Mouse (Mus musculus): Measurements from ENCODE around the gene Ddah1.
"Not testable (repeated sequence)": the region's sequence is repeated elsewhere in the genome, so short reads cannot be mapped to it uniquely, and the experiment has no call there.

DNA sequence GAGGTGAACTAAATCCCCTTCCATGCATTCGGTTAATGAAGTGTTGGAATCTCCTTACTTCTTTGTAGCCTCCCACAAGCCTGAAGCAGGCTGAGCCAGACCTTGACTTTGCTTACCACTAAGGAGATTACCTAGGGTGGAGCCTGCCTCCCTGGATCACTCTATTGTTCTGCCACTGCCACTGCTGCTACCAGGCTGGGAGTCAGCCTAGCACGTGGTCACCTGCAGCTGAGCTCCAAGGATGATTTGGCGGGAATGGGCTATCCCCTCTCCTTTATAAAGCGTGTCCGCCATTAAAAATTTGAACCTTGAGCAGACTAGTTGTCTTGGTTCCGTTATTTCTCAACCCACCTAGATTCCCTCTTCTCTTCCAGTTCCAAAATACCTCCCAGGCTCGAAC is 155.5 kb downstream of the Ddah1 start:
- not testable (repeated sequence) for TF ChIP-seq CTCF (IDR thresholded peaks at IDR 0.05; ENCODE audit: low read depth, low read length); POLR2A (IDR thresholded peaks at IDR 0.05; ENCODE audit: borderline replicate concordance, low read depth, low read length)

Measured in bone marrow macrophage, adult 2 months (primary cell).